Mouse (Mus musculus) spleen, adult 10 weeks (tissue): ENCODE measurements around the gene Ptprn2. TPM values are rescaled to one million over a fixed set of nuclear protein-coding genes. Genes with fewer than 3 reads are reported as not detected.

Source experiments
- polyA plus RNA-seq: library from polyadenylated mRNA; stranded (reverse); fragments of 350-450 nt; fragmentation: Illumina TruSeq; extraction: RNeasy Lipid Tissue Mini Kit (QIAGEN cat#74804); gene quantifications from one replicate; pipeline ENCODE4 v1.2.3, GENCODE M21; 2015; ENCODE audit warnings: low replicate concordance; ENCODE audit not compliant: insufficient read depth

The Ptprn2 gene
- not detected for polyA plus RNA-seq

GRCm38 (mm10) chr12:116485591-116486403 lies at the start of gene Ptprn2:
TSS of gene Ptprn2 (plus strand) at chr12:116485720.

Other genes starting within 250 kb of the Ptprn2 start
- 3.7 TPM for gene Wdr60, start 222.7 kb upstream of the Ptprn2 start, polyA plus RNA-seq
- gene Gm11027, start 210.3 kb upstream of the Ptprn2 start, polyA plus RNA-seq, result not detected
- 85.3 TPM for gene Esyt2, start 204.5 kb upstream of the Ptprn2 start, polyA plus RNA-seq
- gene Ncapg2, start 80.3 kb upstream of the Ptprn2 start, polyA plus RNA-seq, result 34.1 TPM